Mouse (Mus musculus) kidney, postnatal 0 days (tissue): ENCODE measurements around the gene Fam53b. TPM values are rescaled to one million over a fixed set of nuclear protein-coding genes. Genes with fewer than 3 reads are reported as not detected.

Source experiments
- ATAC-seq: fragments of 200-750 bp; cut with Nextera tagmentation; replicated peaks from 2 replicates; pipeline ENCODE4 v1.8.0; 2017; ENCODE audit warnings: low read depth, moderate number of reproducible peaks, moderate TSS enrichment, moderate library complexity; ENCODE audit not compliant: low FRiP score
- DNase-seq: peaks from one replicate; pipeline ENCODE4 v3.0.0-alpha.2; 2016; ENCODE audit warnings: low spot score
- H3K27ac ChIP-seq: fragments of 300-500 bp; sonication (generic); 2 replicates; pipeline ENCODE4 v1.5.1; 2014; ENCODE audit warnings: mild to moderate bottlenecking
- H3K27me3 ChIP-seq: fragments of 300-500 bp; sonication (generic); 2 replicates; pipeline ENCODE4 v1.6.1; 2014; ENCODE audit warnings: low read length, mixed read lengths; ENCODE audit not compliant: insufficient read depth
- H3K36me3 ChIP-seq: fragments of 300-500 bp; sonication (generic); 2 replicates; pipeline ENCODE4 v1.6.1; 2014; ENCODE audit warnings: low read length, mixed read lengths; ENCODE audit not compliant: insufficient read depth
- H3K4me1 ChIP-seq: fragments of 300-500 bp; sonication (generic); replicated peaks from 2 replicates; pipeline ENCODE4 v1.6.1; 2014; ENCODE audit warnings: antibody characterized with exemption, low read length, mixed read lengths; ENCODE audit not compliant: insufficient read depth
- H3K4me2 ChIP-seq: fragments of 300-500 bp; sonication (generic); 2 replicates; pipeline ENCODE4 v1.6.1; 2014; ENCODE audit warnings: mild to moderate bottlenecking, low read length, moderate library complexity, mixed read lengths
- H3K4me3 ChIP-seq: fragments of 300-500 bp; sonication (generic); replicated peaks from 2 replicates; pipeline ENCODE4 v1.5.1; 2014; ENCODE audit warnings: low read depth, low read length
- H3K9ac ChIP-seq: fragments of 300-500 bp; sonication (generic); 2 replicates; pipeline ENCODE4 v1.6.1; 2014; ENCODE audit warnings: low read depth, low read length
- H3K9me3 ChIP-seq: fragments of 300-500 bp; sonication (generic); replicated peaks from 2 replicates; pipeline ENCODE4 v1.6.1; 2016; ENCODE audit warnings: low read length, inconsistent platforms, mixed read lengths
- CTCF ChIP-seq: IDR thresholded peaks from 2 replicates; pipeline ENCODE4 v1.5.1; 2016; ENCODE audit warnings: antibody characterized with exemption, low read depth, mild to moderate bottlenecking, moderate library complexity
- WGBS: fragments of 180-500 bp; shearing (Covaris S2); extraction: QIAGEN DNeasy Blood & Tissue Kit; methylation state at CpG from one replicate; pipeline ENCODE4 v1.1.7; 2014; 5-methylcytosine and 5-hydroxymethylcytosine counted together
- polyA plus RNA-seq: library from polyadenylated mRNA; unstranded; fragments of >200 nt; fragmentation: Nextera tagmentation; extraction: Ambion mirVana; gene quantifications from 2 replicates; pipeline ENCODE4 v1.2.1, GENCODE M21; 2015

Fam53b gene
- polyA plus RNA-seq, 1 experiment from 2014 or later, result 17.5 TPM

GRCm38 (mm10) chr7:132823832-132824231, 10.1 kb upstream of the Fam53b start:
- Histone ChIP-seq H3K4me3 (no peak overlapping the region), H3K4me1 (no peaks in the 10 kb centered on the region), H3K9me3 (no peaks in the 10 kb centered on the region), H3K9ac (no peak overlapping the region), H3K4me2 (no peak overlapping the region), H3K27ac (no peak overlapping the region), H3K27me3 (no peaks in the 10 kb centered on the region), H3K36me3 (peaks cover 16% of the 10 kb centered on the region)
- DNase-seq (no peak), ATAC-seq (no peak)
- TF ChIP-seq CTCF, result no peak

GRCm38 (mm10) chr7:132820692-132821091, 7.0 kb upstream of the Fam53b start:
- H3K4me2 ChIP-seq, result no peak overlapping the region
- WGBS, result 78% methylated on average over 3 of the region's 3 CpGs
- no peaks in the 10 kb centered on the region for H3K9me3 ChIP-seq
- H3K27me3 ChIP-seq, result no peaks in the 10 kb centered on the region
- no peak overlapping the region for H3K27ac ChIP-seq
- H3K36me3 ChIP-seq, result peaks cover 5% of the 10 kb centered on the region; the same call in 1 of the 2 replicates
- DNase-seq (no peak), ATAC-seq (no peak)
- no peak overlapping the region for H3K9ac ChIP-seq
- no peak overlapping the region for H3K4me3 ChIP-seq
- H3K4me1 ChIP-seq, result no peaks in the 10 kb centered on the region
- no peak for TF ChIP-seq CTCF

GRCm38 (mm10) chr7:132817056-132817455, 3.4 kb upstream of the Fam53b start:
- no peak overlapping the region for H3K4me2 ChIP-seq
- no peak overlapping the region for H3K9ac ChIP-seq
- no peak overlapping the region for H3K27ac ChIP-seq
- H3K36me3 ChIP-seq, result no peaks in the 10 kb centered on the region
- H3K4me3 ChIP-seq, result no peak overlapping the region
- H3K4me1 ChIP-seq, result no peaks in the 10 kb centered on the region
- DNase-seq, result no peak
- WGBS, result 96% methylated on average over 6 of the region's 6 CpGs
- H3K9me3 ChIP-seq, result no peaks in the 10 kb centered on the region
- ATAC-seq, result no peak
- TF ChIP-seq CTCF, result no peak
- no peaks in the 10 kb centered on the region for H3K27me3 ChIP-seq

- WGBS, result 92% methylated on average over 2 of the region's 2 CpGs
- H3K4me1 ChIP-seq, result peaks cover 2% of the 10 kb centered on the region; the same call in 1 of the 2 replicates
- no peak for ATAC-seq
- no peak overlapping the region for H3K4me2 ChIP-seq
- no peaks in the 10 kb centered on the region for H3K9me3 ChIP-seq
- H3K27me3 ChIP-seq, result no peaks in the 10 kb centered on the region
- TF ChIP-seq CTCF, result no peak
- no peak overlapping the region for H3K27ac ChIP-seq
- H3K4me3 ChIP-seq, result no peak overlapping the region
- no peaks in the 10 kb centered on the region for H3K36me3 ChIP-seq
- no peak for DNase-seq
- no peak overlapping the region for H3K9ac ChIP-seq
Measured at GRCm38 (mm10) chr7:132816528-132816927, 2.8 kb upstream of the Fam53b start.

GRCm38 (mm10) chr7:132815081-132815480, 1.4 kb upstream of the Fam53b start:
- 75% methylated on average over 5 of the region's 5 CpGs for WGBS
- no peak overlapping the region for H3K27ac ChIP-seq
- no peak overlapping the region for H3K9ac ChIP-seq
- TF ChIP-seq CTCF, result peak; percentile 52
- no peak overlapping the region for H3K4me3 ChIP-seq
- DNase-seq, result no peak
- no peak for ATAC-seq
- H3K4me2 ChIP-seq, result no peak overlapping the region
- no peaks in the 10 kb centered on the region for H3K36me3 ChIP-seq
- no peaks in the 10 kb centered on the region for H3K9me3 ChIP-seq
- H3K27me3 ChIP-seq, result no peaks in the 10 kb centered on the region
- peaks cover 16% of the 10 kb centered on the region for H3K4me1 ChIP-seq

GRCm38 (mm10) chr7:132814089-132814450, 384 bp upstream of the Fam53b start:
- H3K27me3 ChIP-seq, result no peaks in the 10 kb centered on the region
- ATAC-seq (0 out of 2 replicates have a peak, but pooled peaks have one; percentile 12), DNase-seq (no peak)
- peaks cover 27% of the 10 kb centered on the region for H3K4me1 ChIP-seq
- H3K4me2 ChIP-seq, result peak overlapping the region; percentile 92
- no peaks in the 10 kb centered on the region for H3K9me3 ChIP-seq
- no peaks in the 10 kb centered on the region for H3K36me3 ChIP-seq
- peak overlapping the region; percentile 95 for H3K27ac ChIP-seq
- TF ChIP-seq CTCF, result no peak
- peak overlapping the region; percentile 68 for H3K4me3 ChIP-seq
- WGBS, result 1% methylated on average over 7 of the region's 7 CpGs
- H3K9ac ChIP-seq, result peak overlapping the region; percentile 87

- Histone ChIP-seq H3K4me2 (peak overlapping the region; percentile 92), H3K27ac (peak overlapping the region; percentile 95), H3K27me3 (no peaks in the 10 kb centered on the region), H3K9me3 (no peaks in the 10 kb centered on the region), H3K9ac (peak overlapping the region; percentile 87), H3K4me1 (peaks cover 34% of the 10 kb centered on the region), H3K4me3 (peak overlapping the region; percentile 68), H3K36me3 (no peaks in the 10 kb centered on the region)
- DNase-seq, result peak; percentile 50
- ATAC-seq, result peak; percentile 37
- TF ChIP-seq CTCF, result no peak
- WGBS, result under 1% methylated on average over 59 of the region's 59 CpGs
Measured at GRCm38 (mm10) chr7:132812619-132813415, 869 bp downstream of the Fam53b start.
